Mouse (Mus musculus) brain, embryonic 14.5 days (tissue): ENCODE measurements at regions not wholly inside any gene's neighbourhood (a gene's known extent, or its start where the extent isn't known, plus 50 kb on each side); places are given as distances from the start of the nearest gene placed in this dataset.

Experiments used
- CTCF ChIP-seq: fragments of 200-500 bp; IDR thresholded peaks from 2 replicates; pipeline ENCODE4 v1.5.1; 2012; ENCODE audit warnings: inconsistent platforms, mild to moderate bottlenecking, moderate library complexity, borderline replicate concordance; ENCODE audit not compliant: insufficient read depth, insufficient read length; ENCODE audit errors: extremely low read depth
- POLR2A ChIP-seq: fragments of 200-500 bp; IDR thresholded peaks from 2 replicates; pipeline ENCODE4 v1.6.1; 2012; ENCODE audit warnings: mild to moderate bottlenecking, inconsistent platforms, borderline replicate concordance; ENCODE audit not compliant: poor library complexity, insufficient read depth, insufficient read length, severe bottlenecking; ENCODE audit errors: extremely low read depth

DNA sequence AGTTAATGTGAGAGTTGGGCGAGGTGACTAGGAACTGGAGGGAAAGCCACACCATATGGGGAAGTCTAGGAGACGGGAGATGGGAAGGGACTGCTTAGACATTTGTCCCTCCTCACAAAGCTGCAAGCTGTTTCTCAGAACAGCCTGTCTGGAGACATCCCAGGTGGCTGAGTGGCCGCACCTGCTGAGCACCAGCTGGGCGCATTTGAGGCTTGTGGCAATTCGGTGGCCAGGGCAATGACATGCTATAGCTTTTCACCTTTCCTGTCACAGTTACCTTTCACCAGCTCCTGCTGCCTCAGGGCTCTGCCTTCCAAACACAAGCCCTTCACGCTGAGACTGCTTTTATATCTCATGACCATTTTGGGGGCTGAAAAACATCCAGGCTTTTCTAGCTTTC, 317.5 kb upstream of the Fam92a start:
- TF ChIP-seq POLR2A (no peak), CTCF (no peak)
